Mouse (Mus musculus) adrenal gland, adult 18-20 months (tissue): ENCODE results near the gene Nde1. TPM values are rescaled to one million over a fixed set of nuclear protein-coding genes. Genes with fewer than 3 reads are reported as not detected.
A peak's percentile ranks its signal among the peaks of the same experiment; 100 is the strongest.

Source experiments
- DNase-seq, 2 experiments: peaks; one replicate each; pipeline ENCODE4 v3.0.0; 2021 to 2022; ENCODE audit warnings: low spot score in 2 of 2
- microRNA-seq, 2 experiments: library from miRNA; unstranded; fragments of <30 nt; microRNA quantifications; one replicate each; pipeline ENCODE4 v1.2.0; 2021; ENCODE audit warnings: borderline number of aligned reads in 2 of 2
- total RNA-seq, 2 experiments: library from RNA; stranded (reverse); gene quantifications; 1 replicate in 1 of 2; 2 replicates in 1 of 2; pipeline ENCODE4 v1.2.3; 2021

Gene Nde1
- total RNA-seq, 2 experiments from 2014 or later = 37.1 to 39.2 TPM

DNA sequence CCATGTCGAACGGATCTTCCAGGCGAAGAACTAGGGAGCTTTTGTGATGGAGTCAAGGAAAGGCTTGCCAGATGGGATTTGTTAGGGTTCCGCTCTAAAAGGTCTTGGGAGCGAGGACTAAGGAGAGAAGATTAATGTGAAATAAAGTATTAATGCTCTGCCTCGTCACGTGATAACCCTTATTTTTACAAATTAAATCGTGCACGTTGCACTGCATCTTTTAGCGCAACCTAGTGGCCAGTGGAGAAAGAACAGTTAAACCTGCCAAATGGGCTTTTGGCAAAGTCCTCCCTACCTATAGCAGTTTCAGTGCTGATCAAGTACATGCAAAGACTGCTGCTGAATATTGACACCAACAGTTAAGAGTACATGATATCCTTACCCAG lies 3.3 kb upstream of the Nde1 start:
- DNase-seq = peak; percentile 50 to 64

DNA sequence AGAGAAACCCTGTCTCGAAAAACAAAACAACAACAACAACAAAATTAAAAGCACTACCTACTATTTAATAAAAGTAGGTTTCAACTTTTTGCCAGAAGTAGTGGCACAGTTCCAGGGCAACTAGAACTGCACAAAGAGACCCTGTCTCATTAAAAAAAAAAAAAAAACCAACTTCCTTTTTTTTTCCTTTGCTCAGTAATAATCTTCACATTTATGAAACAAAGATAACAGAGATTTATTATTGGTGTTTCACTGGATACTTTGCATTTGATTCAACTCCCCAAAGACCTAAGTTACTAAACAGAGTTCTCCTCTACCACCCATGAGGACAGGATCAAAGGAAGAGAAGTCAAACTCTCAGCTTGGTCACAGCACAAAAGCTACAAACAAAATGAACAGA lies 2.1 kb upstream of the Nde1 start:
- no peak for DNase-seq

- no peak for DNase-seq
Measured at GRCm38 (mm10) chr16:14163731-14164130, 656 bp downstream of the Nde1 start.

GRCm38 (mm10) chr16:14166490-14166889 lies 3.4 kb downstream of the Nde1 start:
- DNase-seq = no peak

- DNase-seq = no peak
Measured at GRCm38 (mm10) chr16:14169706-14170105, 6.6 kb downstream of the Nde1 start.

GRCm38 (mm10) chr16:14178041-14178440 lies 15.0 kb downstream of the Nde1 start:
- no peak for DNase-seq

DNA sequence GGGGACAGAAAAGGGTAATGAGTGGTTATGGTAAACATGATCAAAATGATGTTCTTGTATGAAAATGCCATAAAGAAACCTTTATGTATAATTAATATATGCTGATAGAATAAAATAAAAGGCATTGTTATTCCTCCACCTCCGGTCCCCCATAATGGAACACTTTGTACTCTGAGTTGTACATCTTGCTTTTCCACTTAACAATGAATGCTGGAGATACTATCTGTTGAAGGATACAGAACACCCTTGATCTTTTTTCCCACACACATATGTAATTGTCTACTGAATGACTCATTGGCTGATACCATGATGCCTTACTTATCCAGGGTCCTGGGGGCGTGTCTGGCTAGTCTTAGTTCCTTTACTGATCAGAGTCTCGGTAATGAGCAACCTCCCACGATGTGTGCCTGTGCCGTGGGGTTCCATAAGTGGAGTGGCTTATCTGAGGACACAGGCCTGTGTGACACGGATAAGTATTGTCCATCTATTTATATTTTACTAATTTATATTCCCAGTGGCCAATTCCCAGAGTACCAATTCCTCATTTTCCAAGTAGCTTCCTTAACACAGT lies 17.2 kb downstream of the Nde1 start:
- DNase-seq = no peak

- DNase-seq = no peak
Measured at GRCm38 (mm10) chr16:14182360-14182759, 19.3 kb downstream of the Nde1 start.

- DNase-seq = no peak
Measured at GRCm38 (mm10) chr16:14183856-14184255, 20.8 kb downstream of the Nde1 start.

- DNase-seq = no peak
Measured at GRCm38 (mm10) chr16:14185516-14185915, 22.4 kb downstream of the Nde1 start.

GRCm38 (mm10) chr16:14194164-14194950 lies 31.3 kb downstream of the Nde1 start:
- DNase-seq = no peak

DNA sequence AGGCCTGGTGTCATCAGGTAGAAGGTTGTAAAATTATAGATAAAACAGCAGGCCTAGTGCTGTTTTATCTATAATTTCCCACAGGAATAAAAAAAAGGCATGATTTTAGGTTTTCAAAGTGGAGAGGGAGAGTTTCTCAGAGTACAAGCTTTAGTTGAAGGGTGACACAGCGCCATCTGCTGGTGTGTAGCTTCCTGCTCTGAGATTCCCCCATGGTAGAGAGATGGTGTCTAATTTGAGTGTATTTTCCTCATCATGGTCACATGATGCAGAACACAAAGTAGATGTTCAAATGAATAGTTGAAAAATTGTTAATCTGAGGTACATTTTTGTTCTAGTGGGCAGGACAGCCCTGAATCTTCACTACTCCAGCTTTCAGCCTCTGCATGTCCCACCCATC lies 32.4 kb downstream of the Nde1 start:
- peak; percentile 65 to 68 for DNase-seq

- DNase-seq = no peak
Measured at GRCm38 (mm10) chr16:14198798-14199197, 35.7 kb downstream of the Nde1 start.

DNA sequence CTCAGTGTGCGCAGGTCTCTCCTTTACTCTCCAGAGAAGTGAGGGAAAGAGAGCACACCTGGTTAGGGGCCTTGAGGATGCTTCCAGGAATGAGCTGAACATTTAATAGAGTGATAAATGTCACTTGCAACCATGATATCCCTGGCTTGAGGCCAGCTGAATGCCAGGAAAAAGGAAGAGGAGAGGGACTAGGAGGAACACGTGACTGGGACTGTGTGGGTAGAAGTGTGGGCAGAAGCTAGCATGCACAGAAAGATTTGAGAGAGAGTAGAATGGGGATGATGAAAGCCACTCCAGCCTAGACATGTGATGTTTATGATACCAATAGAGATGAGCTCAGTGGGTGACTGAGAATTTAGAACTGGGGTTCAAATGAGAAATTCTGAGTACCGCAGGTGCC lies 52.1 kb downstream of the Nde1 start:
- no peak for DNase-seq

- peak; percentile 76 to 79 for DNase-seq
Measured at GRCm38 (mm10) chr16:14237100-14237723, 74.1 kb downstream of the Nde1 start.

GRCm38 (mm10) chr16:14242059-14242458 lies 79.0 kb downstream of the Nde1 start:
- DNase-seq = no peak

Small RNA genes within 50 kb of the gene (microRNA-seq; reads per million reads assigned to microRNA genes)
- 0 reads per million in 2 experiments for gene Gm27671
- 1,485 to 1,923 reads per million in 2 experiments for gene Mir484

Other genes with a start within 250 kb of the Nde1 start
- 1 to 10 TPM; 1.3 TPM for gene 2900011O08Rik, start 176.7 kb upstream of the Nde1 start, total RNA-seq
- not detected for gene Ifitm7, start 176.4 kb upstream of the Nde1 start, total RNA-seq
- 100 to 1,000 TPM; 124 to 141 TPM for gene Marf1, start 76 bp downstream of the Nde1 start, total RNA-seq
- gene Myh11, start 128.1 kb downstream of the Nde1 start, total RNA-seq = 1 to 10 TPM; 4.2 to 7.8 TPM
- gene Fopnl, start 154.1 kb downstream of the Nde1 start, total RNA-seq = 10 to 100 TPM; 46.8 to 53.2 TPM
- 10 to 100 TPM; 20.8 to 24.0 TPM for gene Abcc1, start 198.3 kb downstream of the Nde1 start, total RNA-seq